Mouse (Mus musculus): Measurements from ENCODE around the gene Nufip2. TPM values are rescaled to one million over a fixed set of nuclear protein-coding genes. Genes with fewer than 3 reads are reported as not detected.

Nufip2 gene
- polyA plus RNA-seq, 1 experiment, result 9.3 TPM

- TF ChIP-seq MYOG (IDR thresholded peaks at IDR 0.05; ENCODE audit: control insufficient read depth in 1 of 3, insufficient read depth in 1 of 3, insufficient read length in 2 of 3, low read depth in 2 of 3) (peak in 1 of 3 experiments; percentile 17), USF1 (IDR thresholded peaks at IDR 0.05; ENCODE audit: low read depth) (no peak)
- Histone ChIP-seq H3K4me3 (no peak overlapping the region), H3K36me3 (ENCODE audit: control insufficient read depth, insufficient read depth) (no peaks in the 10 kb centered on the region), H3ac (ENCODE audit: control insufficient read depth, insufficient read length) (no peak overlapping the region), H3K79me2 (ENCODE audit: control insufficient read depth, insufficient read depth) (peaks cover 20% of the 10 kb centered on the region), H3K4me2 (ENCODE audit: low read depth) (no peak overlapping the region), H3K27me3 (ENCODE audit: control insufficient read depth, insufficient read depth, insufficient read length) (no peaks in the 10 kb centered on the region)
Observed at GRCm38 (mm10) chr11:77770346-77770745, 84.4 kb downstream of the Nufip2 start.

GRCm38 (mm10) chr11:77771879-77772713 is 86.1 kb downstream of the Nufip2 start:
- Histone ChIP-seq H3K4me2 (ENCODE audit: low read depth) (no peak overlapping the region), H3K36me3 (ENCODE audit: control insufficient read depth, insufficient read depth) (no peaks in the 10 kb centered on the region), H3K27me3 (ENCODE audit: control insufficient read depth, insufficient read depth, insufficient read length) (no peaks in the 10 kb centered on the region), H3K4me3 (no peak overlapping the region), H3ac (ENCODE audit: control insufficient read depth, insufficient read length) (no peak overlapping the region), H3K79me2 (ENCODE audit: control insufficient read depth, insufficient read depth) (peaks cover 9% of the 10 kb centered on the region)
- TF ChIP-seq TCF12 (IDR thresholded peaks at IDR 0.05; ENCODE audit: insufficient read depth, poor library complexity, severe bottlenecking) (no peak), REST (IDR thresholded peaks at IDR 0.05; ENCODE audit: insufficient read depth, insufficient read length) (no peak), E2F4 (IDR thresholded peaks at IDR 0.05; ENCODE audit: insufficient read depth) (no peak), POLR2AphosphoS2 (IDR thresholded peaks at IDR 0.05; ENCODE audit: insufficient read length, low read depth) (no peak)

GRCm38 (mm10) chr11:77775701-77776400 is 89.9 kb downstream of the Nufip2 start:
- Histone ChIP-seq H3K4me2 (ENCODE audit: low read depth) (no peak overlapping the region), H3K79me2 (ENCODE audit: control insufficient read depth, insufficient read depth) (peaks cover 3% of the 10 kb centered on the region), H3K36me3 (ENCODE audit: control insufficient read depth, insufficient read depth) (no peaks in the 10 kb centered on the region), H3ac (ENCODE audit: control insufficient read depth, insufficient read length) (no peak overlapping the region), H3K4me3 (no peak overlapping the region), H3K27me3 (ENCODE audit: control insufficient read depth, insufficient read depth, insufficient read length) (no peaks in the 10 kb centered on the region)
- TF ChIP-seq MAX (IDR thresholded peaks at IDR 0.05; ENCODE audit: low read depth) (no peak), SRF (IDR thresholded peaks at IDR 0.05; ENCODE audit: control insufficient read depth, insufficient read length, low read depth) (no peak), E2F4 (IDR thresholded peaks at IDR 0.05; ENCODE audit: insufficient read depth) (no peak), TCF12 (IDR thresholded peaks at IDR 0.05; ENCODE audit: insufficient read depth, poor library complexity, severe bottlenecking) (no peak)

GRCm38 (mm10) chr11:77777436-77777835 is 91.5 kb downstream of the Nufip2 start:
- no peak overlapping the region for H3K4me3 ChIP-seq
- H3K4me2 ChIP-seq (ENCODE audit: low read depth), result no peak overlapping the region
- no peaks in the 10 kb centered on the region for H3K36me3 ChIP-seq (ENCODE audit: control insufficient read depth, insufficient read depth)
- H3ac ChIP-seq (ENCODE audit: control insufficient read depth, insufficient read length), result no peak overlapping the region
- no peaks in the 10 kb centered on the region for H3K27me3 ChIP-seq (ENCODE audit: control insufficient read depth, insufficient read depth, insufficient read length)
- TF ChIP-seq TCF12 (IDR thresholded peaks at IDR 0.05; ENCODE audit: insufficient read depth, poor library complexity, severe bottlenecking), result no peak
- no peak for TF ChIP-seq MAX (IDR thresholded peaks at IDR 0.05; ENCODE audit: low read depth)
- TF ChIP-seq USF1 (IDR thresholded peaks at IDR 0.05; ENCODE audit: low read depth), result no peak
- no peak for TF ChIP-seq TCF3 (IDR thresholded peaks at IDR 0.05; ENCODE audit: insufficient read length, low read depth)
- TF ChIP-seq POLR2A (IDR thresholded peaks at IDR 0.05; ENCODE audit: insufficient read length, low read depth), result no peak
- TF ChIP-seq MYOG (IDR thresholded peaks at IDR 0.05; ENCODE audit: control insufficient read depth in 1 of 3, insufficient read depth in 1 of 3, insufficient read length in 2 of 3, low read depth in 2 of 3), result no peak
- no peak for TF ChIP-seq E2F4 (IDR thresholded peaks at IDR 0.05; ENCODE audit: insufficient read depth)
- TF ChIP-seq CEBPB (IDR thresholded peaks at IDR 0.05; ENCODE audit: insufficient read depth, poor library complexity, severe bottlenecking), result no peak
- TF ChIP-seq REST (IDR thresholded peaks at IDR 0.05; ENCODE audit: insufficient read depth, insufficient read length), result no peak
- no peak for TF ChIP-seq SRF (IDR thresholded peaks at IDR 0.05; ENCODE audit: control insufficient read depth, insufficient read length, low read depth)
- no peak for TF ChIP-seq MYOD1 (IDR thresholded peaks at IDR 0.05; ENCODE audit: control insufficient read depth in 1 of 3, insufficient read length in 2 of 3, low read depth in 2 of 3)
- no peak for TF ChIP-seq POLR2AphosphoS2 (IDR thresholded peaks at IDR 0.05; ENCODE audit: insufficient read length, low read depth)
- peaks cover 3% of the 10 kb centered on the region for H3K79me2 ChIP-seq (ENCODE audit: control insufficient read depth, insufficient read depth)

GRCm38 (mm10) chr11:77777937-77778336 is 92.0 kb downstream of the Nufip2 start:
- no peak overlapping the region for H3ac ChIP-seq (ENCODE audit: control insufficient read depth, insufficient read length)
- H3K79me2 ChIP-seq (ENCODE audit: control insufficient read depth, insufficient read depth), result peaks cover 3% of the 10 kb centered on the region
- no peak overlapping the region for H3K4me2 ChIP-seq (ENCODE audit: low read depth)
- TF ChIP-seq TCF3 (IDR thresholded peaks at IDR 0.05; ENCODE audit: insufficient read length, low read depth), result no peak
- no peak for TF ChIP-seq USF1 (IDR thresholded peaks at IDR 0.05; ENCODE audit: low read depth)
- no peaks in the 10 kb centered on the region for H3K36me3 ChIP-seq (ENCODE audit: control insufficient read depth, insufficient read depth)
- H3K27me3 ChIP-seq (ENCODE audit: control insufficient read depth, insufficient read depth, insufficient read length), result no peaks in the 10 kb centered on the region
- H3K4me3 ChIP-seq, result no peak overlapping the region
